Mouse (Mus musculus) left cerebral cortex, adult 2 months (tissue): ENCODE results near the gene P4ha1. TPM values are rescaled to one million over a fixed set of nuclear protein-coding genes. Genes with fewer than 3 reads are reported as not detected.
A peak's percentile ranks its signal among the peaks of the same experiment; 100 is the strongest.
"Not testable (repeated sequence)": the region's sequence is repeated elsewhere in the genome, so short reads cannot be mapped to it uniquely, and the experiment has no call there.

ENCODE experiments used
- DNase-seq, 2 experiments: peaks; one replicate each; pipeline ENCODE4 v3.0.0; 2021 to 2022; ENCODE audit warnings: low spot score in 2 of 2, mixed read lengths in 1 of 2; ENCODE audit errors: extremely low spot score in 1 of 2
- H3K27ac ChIP-seq: fragments of 200-600 bp; 2 replicates; pipeline ENCODE4 v1.8.1; 2022
- H3K4me3 ChIP-seq: fragments of 200-600 bp; 2 replicates; pipeline ENCODE4 v1.8.1; 2022
- CTCF ChIP-seq: fragments of 200-600 bp; IDR thresholded peaks from 2 replicates; pipeline ENCODE4 v1.8.1; 2022; ENCODE audit warnings: antibody characterized with exemption, mild to moderate bottlenecking, moderate library complexity
- intact Hi-C: fragments of 180-260 bp; cut with DNase I; formaldehyde crosslinking; loops from one replicate; pipeline ENCODE4 v1.15.1; 2025
- total RNA-seq, 2 experiments: library from RNA; stranded (reverse); gene quantifications; 2 replicates each; pipeline ENCODE4 v1.2.3; 2021

The P4ha1 gene
- total RNA-seq, 2 experiments from 2014 or later, result 37.6 to 49.7 TPM

GRCm38 (mm10) chr10:59379927-59380326 lies 56.8 kb downstream of the P4ha1 start:
- no peak for TF ChIP-seq CTCF
- Histone ChIP-seq H3K4me3 (no peak overlapping the region), H3K27ac (no peak overlapping the region)
- DNase-seq, result no peak
- intact Hi-C loops, result no loop called here

- no peak for DNase-seq
- Histone ChIP-seq H3K27ac (no peak overlapping the region), H3K4me3 (no peak overlapping the region)
- intact Hi-C loops, result no loop called here
- TF ChIP-seq CTCF, result no peak
Measured at GRCm38 (mm10) chr10:59380411-59380821, 57.3 kb downstream of the P4ha1 start.

- intact Hi-C loops, H3K27ac ChIP-seq, H3K4me3 ChIP-seq, DNase-seq: not testable (repeated sequence)
Measured at GRCm38 (mm10) chr10:59381563-59381962, 58.5 kb downstream of the P4ha1 start.

DNA sequence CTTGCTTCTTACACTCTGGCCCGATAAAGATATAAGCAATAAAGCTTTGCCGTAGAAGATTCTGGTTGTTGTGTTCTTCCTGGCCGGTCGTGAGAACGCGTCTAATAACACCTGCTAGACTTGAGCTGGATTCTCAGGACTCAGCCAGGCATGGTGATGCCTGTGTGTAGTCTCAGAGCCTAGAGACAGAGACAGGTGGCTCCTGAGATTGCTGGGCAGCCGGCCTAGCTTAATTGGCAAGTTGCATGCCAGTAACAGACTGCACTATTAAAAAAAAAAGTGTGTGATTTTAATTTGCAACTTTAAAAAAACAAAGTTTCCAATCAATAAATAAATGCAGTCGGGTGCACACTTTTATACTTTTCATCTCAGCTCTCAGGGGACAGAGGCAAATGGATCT lies 63.9 kb downstream of the P4ha1 start:
- TF ChIP-seq CTCF, result no peak
- intact Hi-C loops, result no loop called here
- Histone ChIP-seq H3K27ac (no peak overlapping the region), H3K4me3 (no peak overlapping the region)
- no peak for DNase-seq

GRCm38 (mm10) chr10:59389652-59390051 lies 66.6 kb downstream of the P4ha1 start:
- H3K4me3 ChIP-seq, result no peak overlapping the region
- intact Hi-C loops, result no loop called here
- no peak overlapping the region for H3K27ac ChIP-seq
- no peak for DNase-seq
- no peak for TF ChIP-seq CTCF

DNA sequence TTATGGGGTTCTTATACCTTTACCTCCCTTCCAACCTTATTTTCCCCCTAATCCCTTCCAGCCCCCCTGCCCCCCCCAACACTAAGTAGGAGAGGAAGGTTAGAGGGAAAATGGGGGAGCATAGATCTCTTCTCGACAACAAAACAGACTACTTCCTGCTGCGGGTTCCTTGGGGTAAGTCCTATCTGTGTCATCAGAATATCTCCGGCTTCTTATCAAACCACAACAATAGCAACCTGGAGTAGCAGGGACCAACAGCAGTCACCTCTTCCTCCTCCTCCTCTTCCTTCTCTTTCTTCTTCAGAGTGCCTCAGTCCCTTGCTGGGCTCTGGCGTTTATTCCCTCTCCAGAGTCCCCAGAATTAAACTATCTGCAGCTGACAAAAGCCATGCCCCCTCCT lies 68.8 kb downstream of the P4ha1 start:
- Histone ChIP-seq H3K27ac (no peak overlapping the region), H3K4me3 (no peak overlapping the region)
- no peak for DNase-seq
- TF ChIP-seq CTCF, result no peak
- intact Hi-C loops, result no loop called here

- DNase-seq, H3K4me3 ChIP-seq, H3K27ac ChIP-seq, intact Hi-C loops: not testable (repeated sequence)
Measured at GRCm38 (mm10) chr10:59395461-59395860, 72.4 kb downstream of the P4ha1 start, which contains the start of gene Gm10273. Gm10273 (plus strand) TSS chr10:59395632.

DNA sequence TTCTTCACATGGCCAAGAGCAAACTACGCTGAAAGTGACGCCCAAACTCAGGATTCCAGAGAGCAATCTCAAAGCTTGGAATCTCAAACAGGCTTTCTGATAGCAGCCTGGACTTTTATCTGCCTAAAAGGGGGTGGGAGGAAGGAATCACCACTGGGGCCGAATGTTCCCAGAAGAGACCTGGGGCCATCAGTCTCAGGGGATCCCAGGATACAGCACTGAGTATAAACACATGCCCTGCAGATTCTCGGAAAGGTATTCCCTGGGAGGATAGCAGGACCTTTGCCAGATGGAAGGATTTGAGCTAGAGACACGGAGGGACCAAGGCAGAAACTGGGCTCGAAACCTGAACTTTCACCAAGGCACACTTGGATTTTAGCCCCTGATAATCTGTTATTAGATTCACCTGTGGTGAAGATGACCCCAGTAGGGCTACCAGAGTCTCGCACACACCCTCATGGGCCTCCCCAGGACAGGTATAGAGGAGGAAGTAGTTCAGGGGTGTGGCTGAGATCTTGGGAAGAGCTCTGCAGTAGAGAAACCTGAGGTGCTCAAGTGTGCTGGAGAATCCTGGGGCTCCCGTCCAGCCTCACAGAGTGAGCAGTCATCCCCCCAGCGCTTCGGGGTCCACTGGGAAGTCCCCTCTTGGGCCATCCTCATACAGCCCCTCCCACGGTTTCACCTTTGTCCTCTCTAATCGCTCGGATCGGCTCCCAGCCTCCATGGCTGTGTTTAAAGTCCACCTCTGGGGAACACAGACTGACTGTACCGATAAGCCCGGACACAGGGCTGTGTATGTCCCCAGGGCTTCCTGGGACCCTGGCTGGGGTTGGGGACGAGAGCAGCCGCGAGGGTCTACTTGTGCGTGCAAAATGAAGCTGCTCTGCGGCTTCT lies 80.0 kb downstream of the P4ha1 start, which contains the start of gene Pla2g12b:
Pla2g12b (plus strand) TSS at position 762 of the 894 bp plus-strand sequence.
- DNase-seq, result no peak
- intact Hi-C loops, result no loop called here
- H3K27ac ChIP-seq, result no peak within 1 kb of the TSS
- H3K4me3 ChIP-seq, result no peak within 1 kb of the TSS
- TF ChIP-seq CTCF, result no peak

DNA sequence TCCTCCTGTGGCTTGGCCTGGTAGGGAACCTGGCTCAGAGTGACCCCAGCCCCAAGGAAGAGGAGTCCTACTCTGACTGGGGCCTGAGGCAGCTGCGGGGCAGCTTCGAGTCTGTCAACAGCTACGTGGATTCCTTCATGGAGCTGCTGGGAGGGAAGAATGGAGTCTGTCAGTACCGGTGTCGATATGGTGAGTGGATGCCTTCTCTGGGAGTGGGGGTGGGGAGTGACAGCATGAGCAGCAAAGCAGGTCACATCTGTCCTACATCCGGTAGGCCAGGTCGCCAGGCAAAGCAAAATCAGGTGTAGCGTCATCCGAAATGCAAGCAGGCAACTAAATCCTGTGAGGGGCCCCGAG lies 80.7 kb downstream of the P4ha1 start:
- no peak for DNase-seq
- Histone ChIP-seq H3K27ac (no peak overlapping the region), H3K4me3 (no peak overlapping the region)
- intact Hi-C loops, result no loop called here
- TF ChIP-seq CTCF, result no peak

GRCm38 (mm10) chr10:59408499-59408898 lies 85.4 kb downstream of the P4ha1 start:
- Histone ChIP-seq H3K4me3 (no peak overlapping the region), H3K27ac (no peak overlapping the region)
- no peak for DNase-seq
- TF ChIP-seq CTCF, result no peak
- intact Hi-C loops, result no loop called here

GRCm38 (mm10) chr10:59410264-59410663 lies 87.2 kb downstream of the P4ha1 start:
- H3K4me3 ChIP-seq, result no peak overlapping the region
- TF ChIP-seq CTCF, result no peak
- intact Hi-C loops, result no loop called here
- no peak for DNase-seq
- no peak overlapping the region for H3K27ac ChIP-seq

DNA sequence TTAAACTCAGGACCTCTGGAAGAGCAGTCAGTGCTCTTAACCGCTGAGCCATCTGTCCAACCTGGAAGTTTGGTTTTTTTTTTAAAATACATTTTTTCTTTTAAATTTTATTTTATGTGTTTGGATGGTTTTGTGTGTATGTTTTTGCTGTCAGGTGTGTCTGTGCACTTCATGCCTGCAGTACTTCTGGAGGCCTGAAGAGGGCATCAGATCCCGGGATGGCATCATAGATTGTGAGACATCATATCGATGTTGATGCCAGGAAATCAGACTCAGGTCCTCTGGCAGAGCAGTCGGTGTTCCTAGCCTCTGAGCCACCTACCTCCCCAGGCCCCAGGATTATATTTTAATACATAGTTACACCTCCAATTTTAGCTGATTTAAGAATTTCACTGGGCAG lies 90.6 kb downstream of the P4ha1 start:
- peak; percentile 10 for TF ChIP-seq CTCF
- DNase-seq, result no peak
- intact Hi-C loops, result no loop called here
- Histone ChIP-seq H3K27ac (no peak overlapping the region), H3K4me3 (no peak overlapping the region)

DNA sequence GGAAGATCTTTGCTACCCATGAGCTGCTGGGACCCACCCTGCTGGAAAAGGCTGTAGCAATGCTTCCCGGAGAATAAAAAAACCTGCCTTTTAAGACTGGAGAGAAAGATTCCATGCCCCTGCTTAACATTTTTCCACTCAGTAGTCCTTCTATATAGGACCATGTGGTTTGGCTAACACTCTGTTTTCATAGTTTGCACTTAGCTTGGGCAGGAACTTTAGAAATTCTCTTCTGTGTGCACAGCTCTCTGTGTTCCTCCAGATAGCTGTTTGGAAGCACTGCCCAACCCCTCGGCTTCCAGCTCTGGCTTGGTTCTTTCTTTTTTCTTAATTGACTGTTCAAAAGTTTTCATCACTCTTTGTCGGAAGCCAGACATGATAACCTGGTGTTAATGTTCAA lies 93.5 kb downstream of the P4ha1 start:
- intact Hi-C loops, result no loop called here
- no peak for DNase-seq
- TF ChIP-seq CTCF, result no peak

More for the DNA sequence above, 93.5 kb downstream of the P4ha1 start:
- no peak overlapping the region for H3K27ac ChIP-seq
- no peak overlapping the region for H3K4me3 ChIP-seq
